Mouse (Mus musculus): Measurements from ENCODE around the gene Shisa9.

- TF ChIP-seq CTCF (IDR thresholded peaks at IDR 0.05; ENCODE audit: extremely low read depth, insufficient read depth, low read length) (no peak), POLR2A (IDR thresholded peaks at IDR 0.05; ENCODE audit: extremely low read depth, insufficient read depth, low read length) (no peak)
Measured at GRCm38 (mm10) chr16:12093253-12093652, 109.3 kb downstream of the Shisa9 start.

Measured in cortical plate, adult 2 months (tissue).